Mouse (Mus musculus) hindbrain, embryonic 14.5 days (tissue): ENCODE measurements around the gene Gm11214. TPM values are rescaled to one million over a fixed set of nuclear protein-coding genes. Genes with fewer than 3 reads are reported as not detected.
A peak's percentile ranks its signal among the peaks of the same experiment; 100 is the strongest.

Source experiments
- ATAC-seq: fragments of 200-750 bp; cut with Nextera tagmentation; 2 replicates; pipeline ENCODE4 v1.8.0; 2017; ENCODE audit warnings: moderate number of reproducible peaks, mild to moderate bottlenecking, moderate TSS enrichment, moderate library complexity; ENCODE audit not compliant: low FRiP score
- DNase-seq: peaks from one replicate; pipeline ENCODE4 v3.0.0-alpha.2; 2015; ENCODE audit warnings: low spot score
- H3K27ac ChIP-seq: fragments of 300-500 bp; sonication (generic); 2 replicates; pipeline ENCODE4 v1.5.1; 2014; ENCODE audit warnings: mild to moderate bottlenecking, moderate library complexity
- H3K27me3 ChIP-seq: fragments of 300-500 bp; sonication (generic); 2 replicates; pipeline ENCODE4 v1.6.1; 2014; ENCODE audit warnings: mild to moderate bottlenecking, low read length, mixed read lengths; ENCODE audit not compliant: control insufficient read depth, insufficient read depth
- H3K36me3 ChIP-seq: fragments of 300-500 bp; sonication (generic); replicated peaks from 2 replicates; pipeline ENCODE4 v1.6.1; 2014; ENCODE audit not compliant: control insufficient read depth, insufficient read depth
- H3K4me1 ChIP-seq: fragments of 300-500 bp; sonication (generic); replicated peaks from 2 replicates; pipeline ENCODE4 v1.6.1; 2014; ENCODE audit warnings: antibody characterized with exemption, low read length, mixed read lengths; ENCODE audit not compliant: control insufficient read depth, insufficient read depth
- H3K4me2 ChIP-seq: fragments of 300-500 bp; sonication (generic); replicated peaks from 2 replicates; pipeline ENCODE4 v1.6.1; 2014; ENCODE audit warnings: mild to moderate bottlenecking, moderate library complexity
- H3K4me3 ChIP-seq: fragments of 300-500 bp; sonication (generic); replicated peaks from 2 replicates; pipeline ENCODE4 v1.5.1; 2014; ENCODE audit warnings: mild to moderate bottlenecking, low read length
- H3K9ac ChIP-seq: fragments of 300-500 bp; sonication (generic); 2 replicates; pipeline ENCODE4 v1.6.1; 2014
- H3K9me3 ChIP-seq: fragments of 300-500 bp; sonication (generic); 2 replicates; pipeline ENCODE4 v1.6.1; 2016; ENCODE audit warnings: low read length; ENCODE audit not compliant: control insufficient read depth
- WGBS: fragments of 180-500 bp; shearing (Covaris S2); extraction: QIAGEN DNeasy Blood & Tissue Kit; methylation state at CpG from one replicate; pipeline ENCODE4 v1.1.7; 2014; 5-methylcytosine and 5-hydroxymethylcytosine counted together
- polyA plus RNA-seq: library from polyadenylated mRNA; unstranded; fragments of >200 nt; fragmentation: Nextera tagmentation; extraction: Ambion mirVana; gene quantifications from 2 replicates; pipeline ENCODE4 v1.2.1, GENCODE M21; 2014

Gene Gm11214
- polyA plus RNA-seq, 1 experiment from 2014 or later = not detected

DNA sequence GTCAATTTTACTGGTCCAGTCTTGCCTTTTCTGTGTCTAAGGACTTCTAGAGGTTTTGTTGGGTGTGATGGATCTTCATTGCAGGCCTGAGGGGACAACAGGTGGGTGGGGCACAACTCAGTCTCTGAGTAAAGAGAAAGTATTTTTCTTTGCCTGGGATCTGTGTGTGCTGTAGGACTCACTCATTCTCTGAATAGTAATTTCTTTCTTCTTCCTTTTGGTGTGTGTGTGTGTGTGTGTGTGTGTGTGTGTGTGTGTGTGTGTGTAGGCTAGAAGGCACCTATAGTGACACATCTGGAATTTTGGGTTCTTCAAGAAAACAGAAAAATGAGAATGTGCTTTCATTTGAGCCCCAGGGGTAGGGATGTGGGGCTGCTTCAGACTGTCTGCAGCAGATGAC lies 29.2 kb upstream of the Gm11214 start:
- no peak for ATAC-seq
- H3K36me3 ChIP-seq = no peaks in the 10 kb centered on the region

DNA sequence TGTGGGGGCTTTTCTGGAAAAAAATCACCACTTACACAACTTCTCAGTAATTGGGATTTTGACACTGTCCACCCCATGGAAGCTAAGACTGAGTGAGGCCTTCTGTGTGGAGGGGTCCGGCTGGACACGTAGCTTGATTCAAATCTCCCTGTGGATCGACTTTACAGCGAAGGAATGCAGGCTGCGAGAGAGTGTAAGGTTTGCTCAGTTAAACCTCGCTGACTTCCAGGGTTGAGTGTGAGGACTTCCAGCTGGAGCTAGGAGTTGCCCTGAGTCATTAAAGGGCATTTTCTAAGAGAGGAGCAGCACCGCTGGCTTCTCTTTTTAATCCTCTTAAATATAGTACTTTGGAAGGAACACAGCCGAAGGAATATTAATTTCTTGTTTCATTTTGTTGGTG lies 24.2 kb upstream of the Gm11214 start:
- ATAC-seq = no peak
- Histone ChIP-seq H3K9me3 (no peaks in the 10 kb centered on the region), H3K4me2 (no peak overlapping the region), H3K4me3 (no peak overlapping the region), H3K27ac (no peak overlapping the region), H3K9ac (no peak overlapping the region), H3K36me3 (no peaks in the 10 kb centered on the region), H3K27me3 (no peaks in the 10 kb centered on the region), H3K4me1 (no peaks in the 10 kb centered on the region)
- no peak for DNase-seq
- WGBS = 84% methylated on average over 8 of the region's 8 CpGs

More for the DNA sequence above, 29.2 kb upstream of the Gm11214 start:
- Histone ChIP-seq H3K4me3 (no peak overlapping the region), H3K9ac (no peak overlapping the region), H3K27ac (no peak overlapping the region), H3K27me3 (no peaks in the 10 kb centered on the region), H3K4me2 (no peak overlapping the region), H3K4me1 (no peaks in the 10 kb centered on the region), H3K9me3 (no peaks in the 10 kb centered on the region)
- no peak for DNase-seq

DNA sequence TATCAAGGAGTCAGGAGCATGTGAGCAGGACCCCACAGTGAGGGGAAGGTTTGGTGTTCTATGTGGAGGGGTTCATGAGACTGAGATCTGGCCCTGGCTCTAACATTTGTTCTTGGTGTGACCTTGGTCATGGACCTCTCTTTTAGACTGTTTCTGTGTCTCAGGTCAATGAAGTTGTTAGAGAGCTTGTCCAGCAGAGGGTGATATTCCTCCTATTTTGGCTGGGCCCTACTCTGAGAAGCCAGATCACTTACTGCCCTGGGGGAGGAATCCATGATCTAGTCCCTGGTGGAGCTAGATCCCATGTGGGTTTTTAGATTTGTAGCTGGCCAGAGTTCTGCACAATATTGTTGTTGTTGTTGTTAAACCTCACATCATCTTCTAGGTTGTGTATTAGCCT lies 23.0 kb upstream of the Gm11214 start:
- Histone ChIP-seq H3K4me1 (no peaks in the 10 kb centered on the region), H3K9me3 (no peaks in the 10 kb centered on the region), H3K4me3 (no peak overlapping the region), H3K36me3 (no peaks in the 10 kb centered on the region), H3K4me2 (no peak overlapping the region), H3K9ac (no peak overlapping the region), H3K27me3 (no peaks in the 10 kb centered on the region), H3K27ac (no peak overlapping the region)
- ATAC-seq (0 out of 2 replicates have a peak, but pooled peaks have one; percentile 48), DNase-seq (no peak)

DNA sequence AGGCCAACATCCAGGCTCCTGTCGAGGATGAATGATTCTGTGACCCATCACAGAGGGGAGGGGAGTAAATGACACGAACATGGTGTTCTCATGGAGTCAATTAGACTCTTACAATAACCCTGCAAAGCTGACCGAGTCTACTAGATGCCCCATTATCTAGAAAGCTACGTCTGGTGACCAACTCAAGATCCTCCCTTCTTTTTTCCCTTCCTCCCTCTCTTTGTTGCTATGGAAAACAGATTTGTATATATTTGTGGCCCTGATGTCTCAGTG lies 22.0 kb upstream of the Gm11214 start:
- Histone ChIP-seq H3K9ac (no peak overlapping the region), H3K9me3 (no peaks in the 10 kb centered on the region), H3K36me3 (no peaks in the 10 kb centered on the region), H3K4me1 (no peaks in the 10 kb centered on the region), H3K27ac (no peak overlapping the region), H3K4me2 (no peak overlapping the region), H3K4me3 (no peak overlapping the region), H3K27me3 (no peaks in the 10 kb centered on the region)
- WGBS = 56% methylated on average over 4 of the region's 4 CpGs
- DNase-seq (no peak), ATAC-seq (no peak)

DNA sequence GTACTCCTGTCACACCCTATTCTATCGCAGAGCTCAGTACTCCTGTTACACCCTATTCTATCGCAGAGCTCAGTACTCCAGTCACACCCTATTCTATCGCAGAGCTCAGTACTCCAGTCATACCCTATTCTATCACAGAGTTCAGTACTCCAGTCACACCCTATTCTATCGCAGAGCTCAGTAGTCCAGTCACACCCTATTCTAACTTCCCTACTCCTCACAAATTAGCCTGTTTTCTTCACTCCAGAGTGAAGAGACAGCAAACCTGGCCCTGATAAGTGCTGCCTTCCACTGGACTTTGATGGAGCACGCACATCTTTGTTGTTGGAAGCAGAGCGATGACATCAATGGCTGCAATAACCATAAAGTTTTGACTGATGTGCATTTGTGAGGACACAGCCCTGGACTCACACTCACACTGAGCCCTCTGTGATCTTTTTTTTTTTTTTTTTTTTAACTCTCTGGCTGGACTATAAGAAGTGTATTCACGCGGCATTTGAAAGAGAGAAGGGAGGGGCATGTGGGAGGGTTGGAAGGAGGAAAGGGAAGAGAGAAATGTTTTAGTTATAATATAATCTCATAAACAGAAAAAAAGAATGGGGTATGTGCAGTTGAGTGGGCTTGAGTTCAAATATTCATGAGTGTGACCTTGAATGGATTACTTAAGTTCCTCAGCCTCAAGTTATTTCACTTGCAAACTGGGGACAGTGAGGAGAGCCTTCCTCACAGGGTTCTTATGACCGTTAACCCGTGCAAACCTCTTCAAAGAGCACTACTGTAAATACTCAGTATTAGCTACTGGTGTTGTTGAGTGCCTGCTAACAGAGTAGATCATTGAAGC lies 21.5 kb upstream of the Gm11214 start:
- Histone ChIP-seq H3K9ac (no peak overlapping the region), H3K4me2 (no peak overlapping the region), H3K4me1 (no peaks in the 10 kb centered on the region), H3K4me3 (no peak overlapping the region), H3K36me3 (no peaks in the 10 kb centered on the region), H3K27me3 (no peaks in the 10 kb centered on the region), H3K27ac (no peak overlapping the region), H3K9me3 (no peaks in the 10 kb centered on the region)
- no peak for DNase-seq
- ATAC-seq = no peak
- 89% methylated on average over 10 of the region's 10 CpGs for WGBS

DNA sequence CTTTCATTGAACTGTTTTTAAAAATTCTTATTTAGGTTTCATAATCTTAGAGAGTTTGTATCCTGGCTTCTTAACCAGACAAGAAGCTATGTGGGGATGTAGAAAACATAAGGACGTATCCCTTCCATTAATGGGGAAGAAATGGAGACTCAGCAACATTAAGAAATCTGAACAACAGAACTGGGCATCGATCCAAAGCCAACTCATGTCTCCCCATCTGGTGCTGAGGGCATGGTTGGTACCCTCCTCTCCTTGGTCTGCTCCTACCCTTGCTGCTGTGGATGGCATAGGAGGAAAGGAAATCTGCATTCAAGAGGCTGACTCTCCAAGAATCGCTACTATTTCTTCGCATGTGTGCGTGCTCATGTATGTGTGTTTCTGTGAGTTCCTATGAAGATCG lies 20.5 kb upstream of the Gm11214 start:
- Histone ChIP-seq H3K27ac (no peak overlapping the region), H3K4me1 (no peaks in the 10 kb centered on the region), H3K4me3 (no peak overlapping the region), H3K9me3 (no peaks in the 10 kb centered on the region), H3K27me3 (no peaks in the 10 kb centered on the region), H3K4me2 (no peak overlapping the region), H3K36me3 (no peaks in the 10 kb centered on the region), H3K9ac (no peak overlapping the region)
- DNase-seq (no peak), ATAC-seq (no peak)
- 89% methylated on average over 6 of the region's 6 CpGs for WGBS

DNA sequence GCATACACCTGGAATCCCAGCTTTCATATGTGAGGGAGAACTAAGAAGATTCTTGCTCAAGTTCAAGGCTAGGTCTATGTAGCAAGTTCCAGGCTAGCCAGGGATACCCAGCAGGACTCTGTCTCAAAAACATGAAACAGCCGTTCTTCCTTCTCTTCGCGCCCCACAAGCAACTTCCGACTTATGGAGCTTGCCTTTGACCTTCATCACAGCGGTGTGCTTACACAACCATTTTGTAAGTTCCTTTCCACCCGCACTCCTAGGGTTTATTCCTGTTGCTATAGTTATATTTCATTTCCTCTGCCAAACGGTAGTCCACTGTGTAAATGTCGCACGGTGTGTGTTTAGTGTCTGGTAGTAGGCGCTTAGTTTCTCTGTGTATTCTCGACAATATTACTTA lies 19.9 kb upstream of the Gm11214 start:
- Histone ChIP-seq H3K4me1 (no peaks in the 10 kb centered on the region), H3K27ac (no peak overlapping the region), H3K9ac (no peak overlapping the region), H3K4me2 (no peak overlapping the region), H3K9me3 (no peaks in the 10 kb centered on the region), H3K36me3 (no peaks in the 10 kb centered on the region), H3K27me3 (no peaks in the 10 kb centered on the region), H3K4me3 (no peak overlapping the region)
- ATAC-seq (no peak), DNase-seq (no peak)
- WGBS = 78% methylated on average over 11 of the region's 11 CpGs

DNA sequence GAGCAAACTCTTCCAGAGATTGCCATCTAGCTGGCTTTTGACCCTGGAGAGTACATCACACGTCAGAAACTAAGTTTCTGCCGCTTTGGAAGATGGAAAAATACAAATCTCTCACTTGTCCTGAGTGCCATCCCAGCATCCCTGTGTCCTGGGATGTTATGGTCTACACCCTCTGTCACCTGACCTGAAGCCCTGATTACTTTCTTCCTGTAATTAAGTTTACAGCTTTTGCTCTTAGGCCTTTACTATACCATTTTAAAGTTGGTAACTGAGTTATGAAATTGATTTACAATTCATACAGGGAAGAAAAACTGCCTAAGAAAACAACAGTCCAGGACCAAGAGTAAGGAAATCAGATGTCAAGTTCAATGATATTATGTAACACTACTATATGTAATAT lies 19.3 kb upstream of the Gm11214 start:
- Histone ChIP-seq H3K9me3 (no peaks in the 10 kb centered on the region), H3K27ac (no peak overlapping the region), H3K4me3 (no peak overlapping the region), H3K36me3 (no peaks in the 10 kb centered on the region), H3K9ac (no peak overlapping the region), H3K4me1 (no peaks in the 10 kb centered on the region), H3K4me2 (no peak overlapping the region), H3K27me3 (no peaks in the 10 kb centered on the region)
- no peak for ATAC-seq
- no peak for DNase-seq
- 80% methylated on average over 2 of the region's 2 CpGs for WGBS

DNA sequence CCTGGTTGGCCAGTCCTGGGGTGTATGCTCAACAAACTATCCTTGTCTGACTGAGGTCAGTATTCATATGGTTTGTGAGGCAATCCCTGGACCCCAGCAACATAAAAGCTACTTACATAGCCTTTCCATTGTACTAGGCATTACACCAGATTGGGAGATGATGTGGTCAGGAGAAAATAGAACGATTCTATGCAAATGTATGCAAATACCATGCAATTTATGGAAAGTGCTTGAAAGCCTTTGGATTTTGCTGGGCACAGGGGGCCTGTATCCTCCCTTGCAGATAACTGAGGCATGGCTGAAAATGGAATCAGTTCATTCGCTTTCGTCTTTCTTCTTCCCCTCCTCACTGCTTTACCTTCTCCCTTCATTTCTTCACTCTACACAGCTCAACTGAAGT lies 18.4 kb upstream of the Gm11214 start:
- Histone ChIP-seq H3K27me3 (no peaks in the 10 kb centered on the region), H3K36me3 (no peaks in the 10 kb centered on the region), H3K4me3 (no peak overlapping the region), H3K4me1 (no peaks in the 10 kb centered on the region), H3K4me2 (no peak overlapping the region), H3K9me3 (no peaks in the 10 kb centered on the region), H3K27ac (no peak overlapping the region), H3K9ac (no peak overlapping the region)
- ATAC-seq (no peak), DNase-seq (no peak)
- 66% methylated on average over 3 of the region's 3 CpGs for WGBS

DNA sequence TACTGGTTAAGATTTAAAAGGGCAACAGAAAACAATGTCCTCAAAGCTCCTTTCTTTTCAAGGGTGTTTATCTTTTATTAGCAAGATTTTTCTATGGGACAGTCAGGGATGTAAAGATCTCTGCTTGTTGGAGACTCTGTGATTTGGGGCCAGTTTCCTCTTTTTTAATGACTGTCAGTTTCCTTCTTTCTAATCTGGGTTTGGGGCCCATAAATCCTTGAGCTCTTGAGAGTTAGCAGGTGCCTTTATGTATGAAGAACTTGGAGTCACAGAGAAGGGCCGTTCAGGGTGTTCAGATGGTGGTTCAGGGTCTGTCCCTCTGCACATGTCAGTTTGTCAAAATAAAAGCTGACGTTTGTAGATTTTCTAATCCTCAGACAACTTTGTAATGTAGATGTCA lies 11.9 kb upstream of the Gm11214 start:
- ATAC-seq (no peak), DNase-seq (no peak)

More for the DNA sequence above, 11.9 kb upstream of the Gm11214 start:
- Histone ChIP-seq H3K4me3 (no peak overlapping the region), H3K27me3 (no peaks in the 10 kb centered on the region), H3K9me3 (no peaks in the 10 kb centered on the region), H3K4me2 (no peak overlapping the region), H3K36me3 (no peaks in the 10 kb centered on the region), H3K9ac (no peak overlapping the region), H3K27ac (no peak overlapping the region), H3K4me1 (no peaks in the 10 kb centered on the region)
- 76% methylated on average over 2 of the region's 2 CpGs for WGBS
